Mouse (Mus musculus): ENCODE data around the gene Stxbp6. TPM values are rescaled to one million over a fixed set of nuclear protein-coding genes. Genes with fewer than 3 reads are reported as not detected.
"Not testable (repeated sequence)": the region's sequence is repeated elsewhere in the genome, so short reads cannot be mapped to it uniquely, and the experiment has no call there.

Gene Stxbp6
- polyA plus RNA-seq, 1 experiment from 2014 or later = 17.4 TPM

GRCm38 (mm10) chr12:45061336-45061735, 13.2 kb downstream of the Stxbp6 start:
- ATAC-seq = peak; percentile 89
- Histone ChIP-seq H3K9ac (ENCODE audit: low read depth, low read length) (no peak overlapping the region), H3K9me3 (ENCODE audit: control insufficient read depth, low read length) (no peaks in the 10 kb centered on the region), H3K4me1 (ENCODE audit: control insufficient read depth, insufficient read depth, low read length) (peaks cover 4% of the 10 kb centered on the region; the same call in 1 of the 2 replicates), H3K4me3 (ENCODE audit: low read length) (no peak overlapping the region), H3K27ac (ENCODE audit: low read length) (peak overlapping the region; percentile 29; the same call in 1 of the 2 replicates), H3K27me3 (replicated peaks; ENCODE audit: control insufficient read depth, insufficient read depth, low read length) (no peaks in the 10 kb centered on the region), H3K36me3 (ENCODE audit: control insufficient read depth, insufficient read depth, low read length) (no peaks in the 10 kb centered on the region), H3K4me2 (ENCODE audit: low read depth, low read length) (0 out of 2 replicates have a peak overlapping the region, but pooled peaks have one; percentile 2)
- WGBS = 38% methylated on average over 5 of the region's 5 CpGs

GRCm38 (mm10) chr12:45060804-45061203, 13.7 kb downstream of the Stxbp6 start:
- WGBS = 56% methylated on average over 6 of the region's 6 CpGs
- Histone ChIP-seq H3K9me3 (ENCODE audit: control insufficient read depth, low read length) (no peaks in the 10 kb centered on the region), H3K4me3 (ENCODE audit: low read length) (no peak overlapping the region), H3K4me2 (ENCODE audit: low read depth, low read length) (0 out of 2 replicates have a peak overlapping the region, but pooled peaks have one; percentile 2), H3K4me1 (ENCODE audit: control insufficient read depth, insufficient read depth, low read length) (peaks cover 4% of the 10 kb centered on the region; the same call in 1 of the 2 replicates), H3K36me3 (ENCODE audit: control insufficient read depth, insufficient read depth, low read length) (no peaks in the 10 kb centered on the region), H3K9ac (ENCODE audit: low read depth, low read length) (no peak overlapping the region), H3K27me3 (replicated peaks; ENCODE audit: control insufficient read depth, insufficient read depth, low read length) (no peaks in the 10 kb centered on the region), H3K27ac (ENCODE audit: low read length) (no peak overlapping the region)
- peak; percentile 87 for ATAC-seq

- Histone ChIP-seq H3K4me3 (ENCODE audit: low read length) (no peak overlapping the region), H3K9me3 (ENCODE audit: control insufficient read depth, low read length) (no peaks in the 10 kb centered on the region), H3K27ac (ENCODE audit: low read length) (no peak overlapping the region), H3K9ac (ENCODE audit: low read depth, low read length) (no peak overlapping the region), H3K4me2 (ENCODE audit: low read depth, low read length) (no peak overlapping the region), H3K36me3 (ENCODE audit: control insufficient read depth, insufficient read depth, low read length) (no peaks in the 10 kb centered on the region), H3K4me1 (ENCODE audit: control insufficient read depth, insufficient read depth, low read length) (peaks cover 4% of the 10 kb centered on the region; the same call in 1 of the 2 replicates), H3K27me3 (replicated peaks; ENCODE audit: control insufficient read depth, insufficient read depth, low read length) (no peaks in the 10 kb centered on the region)
- 80% methylated on average over 3 of the region's 3 CpGs for WGBS
- no peak for ATAC-seq
Observed at GRCm38 (mm10) chr12:45058007-45058406, 16.5 kb downstream of the Stxbp6 start.

GRCm38 (mm10) chr12:45056372-45056771, 18.1 kb downstream of the Stxbp6 start:
- Histone ChIP-seq H3K4me2 (ENCODE audit: low read depth, low read length) (no peak overlapping the region), H3K9me3 (ENCODE audit: control insufficient read depth, low read length) (no peaks in the 10 kb centered on the region), H3K36me3 (ENCODE audit: control insufficient read depth, insufficient read depth, low read length) (no peaks in the 10 kb centered on the region), H3K27ac (ENCODE audit: low read length) (no peak overlapping the region), H3K4me3 (ENCODE audit: low read length) (no peak overlapping the region), H3K4me1 (ENCODE audit: control insufficient read depth, insufficient read depth, low read length) (peaks cover 3% of the 10 kb centered on the region; the same call in 1 of the 2 replicates), H3K9ac (ENCODE audit: low read depth, low read length) (no peak overlapping the region), H3K27me3 (replicated peaks; ENCODE audit: control insufficient read depth, insufficient read depth, low read length) (no peaks in the 10 kb centered on the region)
- WGBS = 84% methylated on average over 3 of the region's 3 CpGs
- no peak for ATAC-seq

- no peak overlapping the region for H3K9ac ChIP-seq (ENCODE audit: low read depth, low read length)
- H3K4me1 ChIP-seq (ENCODE audit: control insufficient read depth, insufficient read depth, low read length) = no peaks in the 10 kb centered on the region
- no peaks in the 10 kb centered on the region for H3K36me3 ChIP-seq (ENCODE audit: control insufficient read depth, insufficient read depth, low read length)
- no peaks in the 10 kb centered on the region for H3K27me3 ChIP-seq (replicated peaks; ENCODE audit: control insufficient read depth, insufficient read depth, low read length)
- no peaks in the 10 kb centered on the region for H3K9me3 ChIP-seq (ENCODE audit: control insufficient read depth, low read length)
- 86% methylated on average over 5 of the region's 5 CpGs for WGBS
- H3K4me2 ChIP-seq (ENCODE audit: low read depth, low read length) = no peak overlapping the region
- H3K27ac ChIP-seq (ENCODE audit: low read length) = no peak overlapping the region
- H3K4me3 ChIP-seq (ENCODE audit: low read length) = no peak overlapping the region
- ATAC-seq = no peak
Observed at GRCm38 (mm10) chr12:45053319-45053718, 21.2 kb downstream of the Stxbp6 start.

GRCm38 (mm10) chr12:45052860-45053259, 21.6 kb downstream of the Stxbp6 start:
- no peaks in the 10 kb centered on the region for H3K9me3 ChIP-seq (ENCODE audit: control insufficient read depth, low read length)
- H3K36me3 ChIP-seq (ENCODE audit: control insufficient read depth, insufficient read depth, low read length) = no peaks in the 10 kb centered on the region
- no peak overlapping the region for H3K4me2 ChIP-seq (ENCODE audit: low read depth, low read length)
- no peak for ATAC-seq
- H3K4me1 ChIP-seq (ENCODE audit: control insufficient read depth, insufficient read depth, low read length) = no peaks in the 10 kb centered on the region
- H3K27me3 ChIP-seq (replicated peaks; ENCODE audit: control insufficient read depth, insufficient read depth, low read length) = no peaks in the 10 kb centered on the region
- H3K9ac ChIP-seq (ENCODE audit: low read depth, low read length) = no peak overlapping the region
- no peak overlapping the region for H3K4me3 ChIP-seq (ENCODE audit: low read length)
- 83% methylated on average over 5 of the region's 5 CpGs for WGBS
- H3K27ac ChIP-seq (ENCODE audit: low read length) = no peak overlapping the region

GRCm38 (mm10) chr12:45049894-45050293, 24.6 kb downstream of the Stxbp6 start:
- no peak overlapping the region for H3K4me3 ChIP-seq (ENCODE audit: low read length)
- no peaks in the 10 kb centered on the region for H3K36me3 ChIP-seq (ENCODE audit: control insufficient read depth, insufficient read depth, low read length)
- 76% methylated on average over 9 of the region's 9 CpGs for WGBS
- no peaks in the 10 kb centered on the region for H3K27me3 ChIP-seq (replicated peaks; ENCODE audit: control insufficient read depth, insufficient read depth, low read length)
- H3K9me3 ChIP-seq (ENCODE audit: control insufficient read depth, low read length) = no peaks in the 10 kb centered on the region
- H3K4me1 ChIP-seq (ENCODE audit: control insufficient read depth, insufficient read depth, low read length) = no peaks in the 10 kb centered on the region
- H3K27ac ChIP-seq (ENCODE audit: low read length) = no peak overlapping the region
- ATAC-seq = no peak
- no peak overlapping the region for H3K9ac ChIP-seq (ENCODE audit: low read depth, low read length)
- no peak overlapping the region for H3K4me2 ChIP-seq (ENCODE audit: low read depth, low read length)

GRCm38 (mm10) chr12:45047711-45048110, 26.8 kb downstream of the Stxbp6 start:
- not testable (repeated sequence) for H3K4me2 ChIP-seq (ENCODE audit: low read depth, low read length); H3K36me3 ChIP-seq (ENCODE audit: control insufficient read depth, insufficient read depth, low read length); H3K9ac ChIP-seq (ENCODE audit: low read depth, low read length); H3K4me3 ChIP-seq (ENCODE audit: low read length); H3K4me1 ChIP-seq (ENCODE audit: control insufficient read depth, insufficient read depth, low read length); ATAC-seq; H3K27ac ChIP-seq (ENCODE audit: low read length); H3K27me3 ChIP-seq (replicated peaks; ENCODE audit: control insufficient read depth, insufficient read depth, low read length); H3K9me3 ChIP-seq (ENCODE audit: control insufficient read depth, low read length)
- 58% methylated on average over 6 of the region's 9 CpGs for WGBS

- H3K4me2 ChIP-seq (ENCODE audit: low read depth, low read length) = no peak overlapping the region
- no peaks in the 10 kb centered on the region for H3K4me1 ChIP-seq (ENCODE audit: control insufficient read depth, insufficient read depth, low read length)
- H3K4me3 ChIP-seq (ENCODE audit: low read length) = no peak overlapping the region
- no peak overlapping the region for H3K9ac ChIP-seq (ENCODE audit: low read depth, low read length)
- H3K9me3 ChIP-seq (ENCODE audit: control insufficient read depth, low read length) = no peaks in the 10 kb centered on the region
- no peaks in the 10 kb centered on the region for H3K36me3 ChIP-seq (ENCODE audit: control insufficient read depth, insufficient read depth, low read length)
- no peak for ATAC-seq
- WGBS = 66% methylated on average over 4 of the region's 4 CpGs
- no peak overlapping the region for H3K27ac ChIP-seq (ENCODE audit: low read length)
- H3K27me3 ChIP-seq (replicated peaks; ENCODE audit: control insufficient read depth, insufficient read depth, low read length) = no peaks in the 10 kb centered on the region
Observed at GRCm38 (mm10) chr12:45047172-45047571, 27.3 kb downstream of the Stxbp6 start.

GRCm38 (mm10) chr12:45044581-45044980, 29.9 kb downstream of the Stxbp6 start:
- H3K9ac ChIP-seq (ENCODE audit: low read depth, low read length) = no peak overlapping the region
- H3K9me3 ChIP-seq (ENCODE audit: control insufficient read depth, low read length) = no peaks in the 10 kb centered on the region
- no peaks in the 10 kb centered on the region for H3K36me3 ChIP-seq (ENCODE audit: control insufficient read depth, insufficient read depth, low read length)
- H3K4me1 ChIP-seq (ENCODE audit: control insufficient read depth, insufficient read depth, low read length) = no peaks in the 10 kb centered on the region
- WGBS = 38% methylated on average over 1 of the region's 1 CpGs
- no peak overlapping the region for H3K4me2 ChIP-seq (ENCODE audit: low read depth, low read length)
- H3K27ac ChIP-seq (ENCODE audit: low read length) = no peak overlapping the region
- no peaks in the 10 kb centered on the region for H3K27me3 ChIP-seq (replicated peaks; ENCODE audit: control insufficient read depth, insufficient read depth, low read length)
- H3K4me3 ChIP-seq (ENCODE audit: low read length) = no peak overlapping the region
- no peak for ATAC-seq
